Mouse (Mus musculus) CH12.LX (cell line): ENCODE measurements around the gene Zfp184. TPM values are rescaled to one million over a fixed set of nuclear protein-coding genes. Genes with fewer than 3 reads are reported as not detected.

Source experiments
- DNase-seq: peaks from one replicate; pipeline ENCODE4 v3.0.0-alpha.2; 2013; ENCODE audit errors: extremely low read depth
- H3K27ac ChIP-seq: 2 replicates; pipeline ENCODE4 v1.5.1; 2012; ENCODE audit warnings: low read depth, mild to moderate bottlenecking, control low read depth, moderate library complexity; ENCODE audit not compliant: insufficient read depth
- H3K27me3 ChIP-seq: replicated peaks from 2 replicates; pipeline ENCODE3; 2012; ENCODE audit warnings: inconsistent platforms
- H3K36me3 ChIP-seq, 2 experiments: replicated peaks in 1 of 2; 2 replicates each; pipeline versions ENCODE3 to v1.6.1; 2012; ENCODE audit warnings: inconsistent platforms in 1 of 2, low read length in 1 of 2, mild to moderate bottlenecking in 1 of 2, mixed read lengths in 1 of 2, moderate library complexity in 1 of 2; ENCODE audit not compliant: control insufficient read depth in 1 of 2, insufficient read depth in 1 of 2
- H3K4me1 ChIP-seq, 2 experiments: 2 replicates each; pipeline ENCODE4 v1.6.1; 2012; ENCODE audit warnings: inconsistent platforms in 1 of 2, moderate library complexity in 1 of 2; ENCODE audit not compliant: insufficient read depth in 2 of 2, control insufficient read depth in 1 of 2
- H3K4me2 ChIP-seq: 2 replicates; pipeline ENCODE4 v1.6.1; 2012; ENCODE audit warnings: low read depth, mild to moderate bottlenecking, control low read depth; ENCODE audit not compliant: poor library complexity, insufficient read depth, severe bottlenecking
- H3K4me3 ChIP-seq, 3 experiments: fragments of 150-350 bp in 1 of 3; sonication (generic) in 1 of 3; replicated peaks in 1 of 3; 2 replicates each; pipeline versions ENCODE3 to v1.5.1; 2011 to 2012; ENCODE audit warnings: low read depth in 2 of 3, low read length in 2 of 3, mild to moderate bottlenecking in 2 of 3, moderate library complexity in 2 of 3, control low read depth in 1 of 3, improper control_type of control experiment in 1 of 3, inconsistent platforms in 1 of 3, mixed read lengths in 1 of 3; ENCODE audit not compliant: poor library complexity in 1 of 3
- H3K79me2 ChIP-seq: replicated peaks from 2 replicates; pipeline ENCODE4 v1.6.1; 2012; ENCODE audit warnings: mild to moderate bottlenecking, moderate library complexity; ENCODE audit not compliant: control insufficient read depth, poor library complexity, insufficient read depth, severe bottlenecking; ENCODE audit errors: extremely low read depth
- H3K9ac ChIP-seq: 2 replicates; pipeline ENCODE4 v1.6.1; 2012; ENCODE audit warnings: low read depth, mild to moderate bottlenecking, control low read depth, moderate library complexity; ENCODE audit not compliant: insufficient read depth
- H3K9me3 ChIP-seq: replicated peaks from 2 replicates; pipeline ENCODE3; 2012; ENCODE audit warnings: low read length, inconsistent platforms, mixed read lengths
- BHLHE40 ChIP-seq: IDR thresholded peaks from 2 replicates; pipeline ENCODE4 v1.6.1; 2011; ENCODE audit warnings: mild to moderate bottlenecking, low read depth, low read length, improper control_type of control experiment
- CTCF ChIP-seq, 2 experiments: IDR thresholded peaks in 1 of 2; conservative IDR thresholded peaks in 1 of 2; 2 replicates each; pipeline ENCODE4 v1.5.1; 2011 to 2012; ENCODE audit warnings: low read depth in 2 of 2, low read length in 2 of 2, improper control_type of control experiment in 1 of 2, inconsistent platforms in 1 of 2, mild to moderate bottlenecking in 1 of 2, moderate library complexity in 1 of 2
- E2F4 ChIP-seq: IDR thresholded peaks from 2 replicates; pipeline ENCODE4 v1.6.1; 2011; ENCODE audit warnings: low read depth, low read length, improper control_type of control experiment; ENCODE audit not compliant: insufficient replicate concordance
- ELF1 ChIP-seq: IDR thresholded peaks from 2 replicates; pipeline ENCODE4 v1.6.1; 2014; ENCODE audit warnings: low read depth, mild to moderate bottlenecking, inconsistent platforms, low read length, improper control_type of control experiment
- EP300 ChIP-seq: IDR thresholded peaks from 2 replicates; pipeline ENCODE4 v1.6.1; 2011; ENCODE audit warnings: low read length, improper control_type of control experiment
- ETS1 ChIP-seq: conservative IDR thresholded peaks from 2 replicates; pipeline ENCODE4 v1.6.1; 2012; ENCODE audit warnings: low read depth, mild to moderate bottlenecking, inconsistent platforms, low read length, improper control_type of control experiment, moderate library complexity
- IRF4 ChIP-seq: IDR thresholded peaks from 2 replicates; pipeline ENCODE4 v1.6.1; 2014; ENCODE audit warnings: low read depth, mild to moderate bottlenecking, inconsistent platforms, low read length, improper control_type of control experiment
- JUN ChIP-seq: IDR thresholded peaks from 2 replicates; pipeline ENCODE4 v1.6.1; 2011; ENCODE audit warnings: low read depth, mild to moderate bottlenecking, low read length, improper control_type of control experiment, moderate library complexity; ENCODE audit not compliant: insufficient read depth
- KAT2A ChIP-seq: IDR thresholded peaks from 2 replicates; pipeline ENCODE4 v1.6.1; 2012; ENCODE audit warnings: low read length, improper control_type of control experiment, inconsistent platforms; ENCODE audit not compliant: insufficient replicate concordance
- MAFK ChIP-seq: IDR thresholded peaks from 2 replicates; pipeline ENCODE4 v1.6.1; 2011; ENCODE audit warnings: low read length, improper control_type of control experiment; ENCODE audit not compliant: insufficient replicate concordance
- NELFE ChIP-seq: IDR thresholded peaks from 2 replicates; pipeline ENCODE4 v1.6.1; 2011; ENCODE audit warnings: low read depth, low read length, improper control_type of control experiment
- NRF1 ChIP-seq: IDR thresholded peaks from 2 replicates; pipeline ENCODE4 v1.6.1; 2014; ENCODE audit warnings: low read depth, mild to moderate bottlenecking, inconsistent platforms, low read length, improper control_type of control experiment, moderate library complexity
- POLR2A ChIP-seq: IDR thresholded peaks from 2 replicates; pipeline ENCODE4 v1.6.1; 2011; ENCODE audit warnings: low read depth, mild to moderate bottlenecking, improper control_type of control experiment, low read length
- POLR2AphosphoS2 ChIP-seq: IDR thresholded peaks from 2 replicates; pipeline ENCODE4 v1.6.1; 2011; ENCODE audit warnings: low read depth, low read length, improper control_type of control experiment
- RCOR1 ChIP-seq: conservative IDR thresholded peaks from 2 replicates; pipeline ENCODE4 v1.6.1; 2012; ENCODE audit warnings: low read depth, mild to moderate bottlenecking, inconsistent platforms, low read length, improper control_type of control experiment
- SIN3A ChIP-seq: IDR thresholded peaks from 2 replicates; pipeline ENCODE4 v1.6.1; 2012; ENCODE audit warnings: low read length, improper control_type of control experiment, inconsistent platforms
- SMC3 ChIP-seq: IDR thresholded peaks from 2 replicates; pipeline ENCODE4 v1.6.1; 2011; ENCODE audit warnings: low read depth, low read length, improper control_type of control experiment
- TBP ChIP-seq: conservative IDR thresholded peaks from 2 replicates; pipeline ENCODE4 v1.6.1; 2011; ENCODE audit warnings: low read depth, low read length, improper control_type of control experiment
- UBTF ChIP-seq: IDR thresholded peaks from 2 replicates; pipeline ENCODE4 v1.6.1; 2012; ENCODE audit warnings: low read depth, mild to moderate bottlenecking, inconsistent platforms, low read length, improper control_type of control experiment, moderate library complexity
- USF1 ChIP-seq: IDR thresholded peaks from 2 replicates; pipeline ENCODE4 v1.6.1; 2014; ENCODE audit warnings: low read depth, mild to moderate bottlenecking, inconsistent platforms, low read length, improper control_type of control experiment
- ZC3H11A ChIP-seq: IDR thresholded peaks from 2 replicates; pipeline ENCODE4 v1.6.1; 2012; ENCODE audit warnings: low read depth, mild to moderate bottlenecking, inconsistent platforms, low read length, improper control_type of control experiment
- dilution Hi-C: fragments of 300-500 bp; cut with MboI; formaldehyde crosslinking; loops from 2 replicates; pipeline ENCODE4 v1.14.3; 2020; ENCODE audit warnings: low sequenced_read_pairs; ENCODE audit not compliant: extremely low pct_unique_long_range_greater_than_20kb, extremely low pct_ligation_motif_present
- in situ Hi-C: fragments of 300-500 bp; cut with MboI; formaldehyde crosslinking; loops from 3 replicates; pipeline ENCODE4 v1.14.3; 2019; ENCODE audit warnings: low sequenced_read_pairs, low pct_ligation_motif_present, low pct_unique_long_range_greater_than_20kb, mixed read lengths
- polyA plus RNA-seq: library from polyadenylated mRNA; unstranded; fragments of >175 nt; gene quantifications from 2 replicates; pipeline ENCODE4 v1.2.1, GENCODE M21; 2012; ENCODE audit warnings: low read depth; ENCODE audit not compliant: insufficient read length
- total RNA-seq, 2 experiments: library from RNA; depleted of rRNA; stranded (reverse); fragments of 300-350 nt in 1 of 2; fragments of >200 nt in 1 of 2; gene quantifications; 2 replicates each; pipeline ENCODE4 v1.2.3; 2012 to 2014

The Zfp184 gene
- total and polyA plus RNA-seq, 3 experiments: 0.79 to 3.1 (median 2.0) TPM

GRCm38 (mm10) chr13:21974726-21975473, 30.0 kb downstream of the Zfp184 start:
- in situ Hi-C loops: loop anchor here (5.0 kb wide), 1 partner anchor 47 kb away; no protein-coding TSS in a partner anchor
- DNase-seq: peak; percentile 82
- dilution Hi-C loops: no loop called here

GRCm38 (mm10) chr13:21980981-21981802, 36.3 kb downstream of the Zfp184 start, which contains the start of gene Pom121l2:
Gene Pom121l2 (plus strand): TSS chr13:21981194.
- TF ChIP-seq POLR2A: no peak
- no peak for TF ChIP-seq BHLHE40
- no peak for TF ChIP-seq NRF1
- no peak for TF ChIP-seq ETS1
- TF ChIP-seq JUN: no peak
- no peak for TF ChIP-seq UBTF
- TF ChIP-seq SMC3: no peak
- no peak for TF ChIP-seq TBP
- TF ChIP-seq USF1: no peak
- TF ChIP-seq NELFE: no peak
- TF ChIP-seq SIN3A: no peak
- TF ChIP-seq POLR2AphosphoS2: no peak
- TF ChIP-seq ZC3H11A: no peak
- TF ChIP-seq RCOR1: no peak
- TF ChIP-seq CTCF (conservative IDR thresholded peaks at IDR 0.05 in 1 of 2, IDR thresholded peaks at IDR 0.05 in 1 of 2; ENCODE audit: low read depth in 2 of 2, low read length in 2 of 2): no peak
- no peak for TF ChIP-seq KAT2A
- Histone ChIP-seq H3K4me1 (peaks cover 2 to 11% of the 10 kb centered on the region in 2 experiments; a peak in 3 of 4 replicates), H3K27ac (no peak within 1 kb of the TSS), H3K27me3 (peaks cover 11% of the 10 kb centered on the region), H3K4me3 (no peak within 1 kb of the TSS), H3K36me3 (no peaks in the 10 kb centered on the region), H3K9ac (no peak within 1 kb of the TSS), H3K9me3 (no peaks in the 10 kb centered on the region), H3K4me2 (no peak within 1 kb of the TSS), H3K79me2 (no peaks in the 10 kb centered on the region)
- dilution Hi-C loops (no loop called here), in situ Hi-C loops (no loop called here)
- no peak for DNase-seq

More at GRCm38 (mm10) chr13:21974726-21975473, 30.0 kb downstream of the Zfp184 start:
- Histone ChIP-seq H3K4me3 (peak overlapping the region; percentile 66 to 87 (median 80)), H3K27ac (peak overlapping the region; percentile 45), H3K27me3 (peaks cover 2% of the 10 kb centered on the region), H3K4me1 (peaks cover 0 to 16% of the 10 kb centered on the region in 2 experiments; a peak in 2 of 4 replicates), H3K79me2 (no peaks in the 10 kb centered on the region), H3K4me2 (peak overlapping the region; percentile 48; the same call in 1 of the 2 replicates), H3K9ac (peak overlapping the region; percentile 100), H3K9me3 (no peaks in the 10 kb centered on the region), H3K36me3 (no peaks in the 10 kb centered on the region)
- TF ChIP-seq ELF1: peak; percentile 96
- no peak; the same call in 1 of the 2 replicates for TF ChIP-seq SIN3A
- TF ChIP-seq TBP: peak; percentile 100
- peak; percentile 73; the same call in 1 of the 2 replicates for TF ChIP-seq KAT2A
- peak; percentile 84; the same call in 1 of the 2 replicates for TF ChIP-seq E2F4
- 0 out of 2 replicates have a peak, but pooled peaks have one; percentile 51 for TF ChIP-seq IRF4
- TF ChIP-seq NRF1: peak; percentile 60
- peak; percentile 96 for TF ChIP-seq MAFK
- TF ChIP-seq EP300: no peak
- no peak for TF ChIP-seq BHLHE40
- no peak for TF ChIP-seq UBTF
